Mouse (Mus musculus) limb, embryonic 10.5 days (tissue): ENCODE data around the gene Rb1. TPM values are rescaled to one million over a fixed set of nuclear protein-coding genes. Genes with fewer than 3 reads are reported as not detected.

Experiments used
- DNase-seq: peaks from one replicate; pipeline ENCODE4 v3.0.0-alpha.2; 2017; ENCODE audit warnings: low spot score
- H3K27ac ChIP-seq: fragments of 300-500 bp; sonication (generic); 2 replicates; pipeline ENCODE4 v1.5.1; 2016; ENCODE audit warnings: mild to moderate bottlenecking
- H3K27me3 ChIP-seq: fragments of 300-500 bp; sonication (generic); 2 replicates; pipeline ENCODE4 v1.6.1; 2016; ENCODE audit warnings: low read depth, mild to moderate bottlenecking; ENCODE audit not compliant: poor library complexity, severe bottlenecking
- H3K36me3 ChIP-seq: fragments of 300-500 bp; sonication (generic); 2 replicates; pipeline ENCODE4 v1.6.1; 2016; ENCODE audit warnings: mild to moderate bottlenecking, moderate library complexity
- H3K4me1 ChIP-seq: fragments of 300-500 bp; sonication (generic); 2 replicates; pipeline ENCODE4 v1.6.1; 2016
- H3K4me3 ChIP-seq: fragments of 300-500 bp; sonication (generic); 2 replicates; pipeline ENCODE4 v1.5.1; 2016; ENCODE audit warnings: mild to moderate bottlenecking, moderate library complexity
- H3K9me3 ChIP-seq: fragments of 300-500 bp; sonication (generic); replicated peaks from 2 replicates; pipeline ENCODE4 v1.6.1; 2016; ENCODE audit warnings: mild to moderate bottlenecking
- WGBS: fragments of 180-500 bp; shearing (Covaris S2); methylation state at CpG from one replicate; pipeline ENCODE4 v1.1.7; 2016; 5-methylcytosine and 5-hydroxymethylcytosine counted together
- microRNA counts: library from miRNA; unstranded; fragments of <30 nt; microRNA quantifications from one replicate; lab custom pipeline; 2017
- microRNA-seq: library from miRNA; unstranded; fragments of <30 nt; microRNA quantifications from one replicate; pipeline ENCODE4, GENCODE M21; 2017
- polyA plus RNA-seq: library from polyadenylated mRNA; unstranded; fragments of >200 nt; fragmentation: Nextera tagmentation; extraction: Ambion mirVana; gene quantifications from 2 replicates; pipeline ENCODE4 v1.2.1, GENCODE M21; 2016

The Rb1 gene
- polyA plus RNA-seq, 1 experiment from 2014 or later, result 24.8 TPM

DNA sequence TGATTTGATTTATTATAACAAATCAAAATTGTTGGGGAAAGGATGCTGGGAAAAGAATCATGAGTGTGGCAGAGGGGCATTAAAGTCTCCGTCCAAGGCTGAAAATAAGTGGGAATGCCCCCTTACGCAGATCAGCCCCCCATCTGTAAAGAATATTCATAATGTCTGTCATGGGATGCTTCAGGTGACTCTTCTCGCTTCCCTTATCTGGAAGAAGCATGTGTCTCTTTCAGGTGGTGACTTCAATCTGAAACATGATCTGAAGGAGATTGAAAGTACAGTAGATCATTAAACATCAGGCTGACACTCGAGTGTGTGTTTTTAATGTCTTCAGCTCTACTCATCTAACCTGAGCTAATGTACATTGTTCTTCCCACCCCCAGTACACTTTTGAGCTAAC lies 180.1 kb downstream of the Rb1 start:
- DNase-seq, result no peak
- H3K4me1 ChIP-seq, result peaks cover 22% of the 10 kb centered on the region
- peaks cover 50% of the 10 kb centered on the region for H3K36me3 ChIP-seq
- H3K9me3 ChIP-seq, result no peaks in the 10 kb centered on the region
- no peak overlapping the region for H3K27ac ChIP-seq
- no peaks in the 10 kb centered on the region for H3K27me3 ChIP-seq
- no peak overlapping the region for H3K4me3 ChIP-seq
- 93% methylated on average over 4 of the region's 4 CpGs for WGBS

DNA sequence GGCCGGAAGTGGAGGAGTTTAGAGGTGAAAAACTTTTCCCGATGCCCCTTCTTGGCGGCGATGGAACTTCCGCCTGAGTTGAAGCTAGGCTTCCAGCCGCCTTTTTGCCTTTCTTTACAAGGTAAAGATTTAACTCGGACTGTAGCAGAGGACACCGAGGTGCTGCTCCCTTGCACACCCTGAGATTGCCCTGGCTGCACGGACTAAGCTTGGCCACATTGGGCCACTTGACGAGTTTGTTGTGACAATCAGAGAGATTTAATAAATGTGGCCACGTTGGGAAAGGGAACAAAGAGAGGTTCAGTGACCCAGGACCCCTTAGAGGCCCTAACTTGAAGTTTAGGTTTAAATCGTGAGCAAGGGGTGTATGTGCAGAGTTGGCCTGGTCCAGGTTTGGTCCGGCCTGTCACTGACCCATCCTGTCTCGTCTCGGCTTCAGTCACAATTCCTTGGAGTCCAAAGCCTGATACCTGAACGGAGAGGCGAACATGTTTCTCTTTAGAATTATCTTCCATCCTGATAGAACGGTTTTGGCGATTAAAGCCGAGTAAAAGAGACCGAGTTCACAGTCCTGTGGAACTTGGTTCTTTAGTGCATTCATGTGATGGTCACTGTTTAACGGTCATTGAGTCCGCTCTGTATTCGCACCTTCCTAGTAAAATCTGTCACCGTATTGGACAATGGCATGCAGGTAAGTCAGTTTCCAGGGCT lies 181.8 kb downstream of the Rb1 start:
- Histone ChIP-seq H3K27ac (peak overlapping the region; percentile 100), H3K4me3 (peak overlapping the region; percentile 84), H3K4me1 (peaks cover 22% of the 10 kb centered on the region), H3K27me3 (no peaks in the 10 kb centered on the region), H3K9me3 (no peaks in the 10 kb centered on the region), H3K36me3 (peaks cover 39% of the 10 kb centered on the region)
- 47% methylated on average over 25 of the region's 25 CpGs for WGBS
- DNase-seq, result peak; percentile 36

DNA sequence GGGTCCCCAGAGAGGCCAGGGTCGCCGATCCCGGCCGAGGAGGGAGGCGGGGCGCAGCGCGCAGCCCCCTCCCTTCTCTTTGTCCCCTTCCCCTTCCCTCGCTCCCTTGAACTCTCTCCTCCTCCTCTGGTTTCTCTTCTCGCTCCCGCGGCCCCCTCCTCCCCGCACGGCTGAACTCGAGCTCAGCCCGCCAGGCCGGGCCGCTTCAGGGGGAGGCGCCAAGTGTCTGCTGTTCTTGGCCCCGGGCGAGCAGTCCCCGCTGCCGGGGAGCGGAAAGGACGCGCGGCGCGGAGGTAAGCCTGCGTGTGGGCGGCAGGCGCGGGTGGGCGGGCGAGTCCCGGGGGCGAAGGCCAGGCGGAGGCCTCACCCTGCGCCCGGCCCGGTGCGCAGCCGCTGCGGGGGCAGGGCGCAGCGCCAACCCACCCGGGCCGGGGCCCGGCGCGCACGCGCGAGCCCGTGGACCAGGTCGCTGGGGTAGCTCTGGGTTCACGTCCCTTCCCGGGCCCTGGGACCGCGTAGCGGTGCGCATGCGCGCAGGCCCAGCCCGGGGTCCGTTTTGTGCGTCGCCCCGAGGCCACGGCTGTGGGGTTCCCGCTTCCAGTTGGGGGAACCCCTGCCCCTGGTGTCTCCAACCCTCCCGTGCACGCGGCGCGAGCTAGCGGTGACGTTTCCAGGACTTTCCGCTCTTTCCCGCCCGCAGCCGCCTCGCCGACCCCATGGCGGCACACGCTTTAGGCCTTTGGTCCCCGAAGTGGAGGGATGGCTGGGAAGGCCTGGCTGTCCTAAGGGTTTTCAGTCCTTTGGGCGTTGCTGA lies 182.5 kb downstream of the Rb1 start:
- under 1% methylated on average over 88 of the region's 88 CpGs for WGBS
- H3K4me1 ChIP-seq, result peaks cover 22% of the 10 kb centered on the region

DNA sequence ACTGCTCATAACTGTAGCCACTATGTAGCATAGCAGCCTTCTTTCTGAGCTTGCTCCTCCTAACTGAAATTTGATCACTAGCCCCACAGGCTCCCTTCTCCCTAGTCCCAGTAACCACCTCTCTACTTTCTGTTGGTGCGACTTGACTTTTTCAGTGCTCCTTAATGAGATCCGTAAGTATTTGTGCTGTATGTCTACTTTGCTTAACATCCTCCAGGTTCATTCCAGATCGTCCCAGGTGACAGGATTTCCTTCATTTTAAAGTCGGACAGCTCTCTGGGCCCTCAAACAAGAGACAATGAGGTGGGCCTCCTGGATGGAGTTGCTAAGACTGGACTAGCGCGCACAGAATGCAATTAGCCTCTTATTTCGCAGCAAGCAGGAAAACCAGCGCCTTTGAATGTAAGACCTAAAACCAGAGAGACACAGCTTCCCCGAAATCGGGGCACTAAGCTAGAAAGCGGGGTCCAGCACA lies 183.2 kb downstream of the Rb1 start:
- WGBS, result under 1% methylated on average over 11 of the region's 11 CpGs
- Histone ChIP-seq H3K9me3 (no peaks in the 10 kb centered on the region), H3K27ac (peak overlapping the region; percentile 100), H3K4me3 (peak overlapping the region; percentile 84), H3K27me3 (no peaks in the 10 kb centered on the region), H3K4me1 (peaks cover 22% of the 10 kb centered on the region), H3K36me3 (peaks cover 26% of the 10 kb centered on the region)
- DNase-seq, result no peak

More for the DNA sequence above, 182.5 kb downstream of the Rb1 start:
- no peaks in the 10 kb centered on the region for H3K9me3 ChIP-seq
- H3K36me3 ChIP-seq, result peaks cover 33% of the 10 kb centered on the region
- peak overlapping the region; percentile 100 for H3K27ac ChIP-seq
- peak overlapping the region; percentile 84 for H3K4me3 ChIP-seq
- peak; percentile 90 for DNase-seq
- H3K27me3 ChIP-seq, result no peaks in the 10 kb centered on the region

DNA sequence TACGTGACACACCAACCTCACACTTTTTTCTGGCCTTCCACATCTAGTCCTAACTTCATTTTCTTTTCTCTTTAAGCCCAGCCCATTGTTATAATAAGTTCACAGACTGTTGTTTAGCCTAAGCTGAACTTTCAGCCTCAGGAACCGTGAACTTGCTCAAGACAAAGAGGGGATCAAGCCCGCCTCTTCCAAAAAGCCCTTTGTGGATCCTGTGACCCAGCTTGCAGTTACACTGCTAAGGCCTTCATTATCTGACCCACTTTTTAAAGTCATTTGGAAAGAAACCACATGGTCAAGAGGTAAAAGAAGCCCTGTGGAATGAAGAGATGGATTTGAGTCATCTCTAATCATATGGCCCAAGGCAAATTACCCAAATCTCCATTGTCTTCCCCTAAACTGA lies 183.8 kb downstream of the Rb1 start:
- Histone ChIP-seq H3K4me3 (no peak overlapping the region), H3K27ac (peak overlapping the region; percentile 100), H3K4me1 (peaks cover 22% of the 10 kb centered on the region), H3K9me3 (no peaks in the 10 kb centered on the region), H3K36me3 (peaks cover 22% of the 10 kb centered on the region), H3K27me3 (no peaks in the 10 kb centered on the region)
- no peak for DNase-seq
- WGBS, result 88% methylated on average over 3 of the region's 3 CpGs

DNA sequence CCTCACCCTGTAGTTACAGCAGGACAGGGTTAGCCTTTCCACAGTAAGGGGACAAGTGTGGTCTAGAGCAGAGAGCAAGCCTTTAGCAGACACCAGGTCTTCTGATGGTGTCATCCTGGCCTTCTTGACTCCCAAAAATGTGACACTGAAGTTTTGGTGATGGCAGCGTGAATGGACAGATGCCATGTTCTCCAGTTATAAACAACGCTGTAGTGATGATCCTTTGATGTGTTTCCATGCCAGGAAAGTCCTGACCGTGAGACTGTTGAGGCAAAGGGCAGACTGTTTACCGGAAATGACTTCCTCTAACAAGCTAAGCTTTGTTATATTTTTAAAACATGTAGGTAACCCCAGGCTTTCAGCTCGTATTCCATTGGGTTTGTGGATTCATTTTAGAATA lies 185.8 kb downstream of the Rb1 start:
- peaks cover 20% of the 10 kb centered on the region for H3K4me1 ChIP-seq
- 73% methylated on average over 5 of the region's 5 CpGs for WGBS
- no peak for DNase-seq
- H3K27me3 ChIP-seq, result no peaks in the 10 kb centered on the region
- no peak overlapping the region for H3K27ac ChIP-seq
- no peak overlapping the region for H3K4me3 ChIP-seq
- peaks cover 2% of the 10 kb centered on the region; the same call in 1 of the 2 replicates for H3K36me3 ChIP-seq
- H3K9me3 ChIP-seq, result no peaks in the 10 kb centered on the region

DNA sequence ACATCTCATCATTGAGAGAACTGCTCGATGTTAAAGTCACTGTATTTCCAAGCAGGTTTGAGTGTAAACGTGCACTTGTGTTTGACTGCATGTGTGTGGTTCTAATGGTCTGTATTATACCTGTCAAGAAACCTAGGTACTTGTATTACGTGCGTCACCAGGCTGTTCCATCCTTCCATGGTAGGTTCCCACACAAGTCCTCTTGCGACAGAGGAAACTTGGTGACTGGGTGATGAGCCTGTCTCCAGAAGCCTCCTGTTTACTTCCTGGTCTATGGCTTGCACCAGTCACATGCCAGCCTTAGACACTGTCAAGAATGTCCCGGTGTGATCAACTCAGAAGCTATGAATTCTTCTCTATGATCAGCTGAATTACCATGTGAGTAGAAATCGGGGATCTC lies 187.1 kb downstream of the Rb1 start:
- Histone ChIP-seq H3K36me3 (no peaks in the 10 kb centered on the region), H3K9me3 (no peaks in the 10 kb centered on the region), H3K27ac (no peak overlapping the region), H3K27me3 (no peaks in the 10 kb centered on the region), H3K4me3 (no peak overlapping the region), H3K4me1 (peaks cover 7% of the 10 kb centered on the region)
- DNase-seq, result no peak
- WGBS, result 93% methylated on average over 7 of the region's 7 CpGs

DNA sequence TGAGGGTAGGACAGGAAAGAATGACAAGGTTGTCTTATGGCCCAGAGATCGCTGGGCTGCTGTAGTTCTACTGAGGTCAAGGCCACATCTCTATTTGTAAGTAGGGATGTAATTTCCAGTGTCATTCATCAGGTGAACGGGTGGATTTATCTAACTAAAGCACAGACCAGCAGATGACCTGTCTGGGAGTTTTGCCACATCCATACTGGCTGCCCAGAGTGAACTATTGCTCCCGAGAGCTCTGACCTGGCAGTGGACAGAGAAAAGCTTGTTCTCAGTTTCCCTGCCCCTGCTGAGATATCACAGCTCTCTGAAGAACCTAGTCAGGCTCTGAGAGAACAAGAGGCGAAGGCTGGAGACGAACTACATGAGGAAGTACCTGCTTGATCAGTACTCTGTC lies 188.4 kb downstream of the Rb1 start:
- Histone ChIP-seq H3K9me3 (no peaks in the 10 kb centered on the region), H3K27me3 (no peaks in the 10 kb centered on the region), H3K27ac (no peak overlapping the region), H3K4me3 (no peak overlapping the region), H3K36me3 (no peaks in the 10 kb centered on the region), H3K4me1 (peaks cover 6% of the 10 kb centered on the region)
- 79% methylated on average over 5 of the region's 5 CpGs for WGBS
- no peak for DNase-seq

MicroRNA genes within 50 kb of the gene (microRNA counts, 519-probe panel; counts per million panel counts)
- microRNA mmu-miR-687 (lab: Ali Mortazavi, UCI), result 684 counts per million, percentile 72 among the panel's probes with 10 or more counts

Small RNAs within 50 kb of the gene (microRNA-seq; reads per million reads assigned to microRNA genes)
- not detected for gene Mir687

Other genes starting within 250 kb of the Rb1 start
- 202 and 208 TPM in 2 replicates for gene Rcbtb2, start 202.8 kb downstream of the Rb1 start, polyA plus RNA-seq
- gene Lpar6, start 87.9 kb downstream of the Rb1 start, polyA plus RNA-seq, result 18.9 and 20.0 TPM in 2 replicates
- gene Itm2b, start 59.5 kb upstream of the Rb1 start, polyA plus RNA-seq, result 219 and 269 TPM in 2 replicates
- 120 and 123 TPM in 2 replicates for gene Med4, start 184.2 kb upstream of the Rb1 start, polyA plus RNA-seq
- gene Sucla2, start 199.5 kb upstream of the Rb1 start, polyA plus RNA-seq, result 90.6 and 102 TPM in 2 replicates
- 6.6 and 7.6 TPM in 2 replicates for gene Nudt15, start 222.4 kb upstream of the Rb1 start, polyA plus RNA-seq